Mouse (Mus musculus) adrenal gland, adult 2 months (tissue): Measurements from ENCODE around the gene Actl6a. TPM values are rescaled to one million over a fixed set of nuclear protein-coding genes. Genes with fewer than 3 reads are reported as not detected.

Source experiments
- DNase-seq: peaks from one replicate; pipeline ENCODE4 v3.0.0; 2021
- polyA plus RNA-seq: library from polyadenylated mRNA; depleted of rRNA; stranded (reverse); fragments of >200 nt; gene quantifications from 2 replicates; pipeline ENCODE4 v1.2.3, GENCODE M21; 2012; rRNA removed
- total RNA-seq, 2 experiments: library from RNA; stranded (reverse); gene quantifications; 2 replicates each; pipeline ENCODE4 v1.2.3; 2021

The Actl6a gene
- total and polyA plus RNA-seq, 3 experiments = 12.6 to 46.7 (median 40.5) TPM

GRCm38 (mm10) chr3:32749820-32750579 is 43.9 kb downstream of the Actl6a start:
- DNase-seq = no peak

GRCm38 (mm10) chr3:32754384-32754915 is 48.4 kb downstream of the Actl6a start:
- DNase-seq = no peak

GRCm38 (mm10) chr3:32759212-32759611 is 53.1 kb downstream of the Actl6a start:
- no peak for DNase-seq

GRCm38 (mm10) chr3:32762962-32763361 is 56.9 kb downstream of the Actl6a start:
- DNase-seq = no peak

- DNase-seq = no peak
Measured at GRCm38 (mm10) chr3:32763902-32764301, 57.8 kb downstream of the Actl6a start.

GRCm38 (mm10) chr3:32770781-32771180 is 64.7 kb downstream of the Actl6a start:
- no peak for DNase-seq

Other genes starting within 250 kb of the Actl6a start
- gene Kcnmb3, start 214.1 kb upstream of the Actl6a start, total RNA-seq = 1 to 10 TPM in 1 of 2 experiments, under 1 TPM in 1; 0.17 to 1.2 TPM
- not detected in 2 replicates for gene Kcnmb3, start 214.1 kb upstream of the Actl6a start, polyA plus RNA-seq
- 10 to 100 TPM; 30.7 to 31.9 TPM for gene Zfp639, start 196.0 kb upstream of the Actl6a start, total RNA-seq
- 14.1 and 19.7 TPM in 2 replicates for gene Zfp639, start 196.0 kb upstream of the Actl6a start, polyA plus RNA-seq
- gene Mfn1, start 176.8 kb upstream of the Actl6a start, total RNA-seq = 10 to 100 TPM; 76.0 to 80.1 TPM
- 6.6 and 7.3 TPM in 2 replicates for gene Mfn1, start 176.8 kb upstream of the Actl6a start, polyA plus RNA-seq
- 10 to 100 TPM; 24.9 to 63.2 TPM for gene Gnb4, start 89.7 kb upstream of the Actl6a start, total RNA-seq
- 11.8 and 13.0 TPM in 2 replicates for gene Gnb4, start 89.7 kb upstream of the Actl6a start, polyA plus RNA-seq
- gene Ndufb5, start 30.7 kb downstream of the Actl6a start, total RNA-seq = 100 to 1,000 TPM; 306 to 393 TPM
- 475 and 574 TPM in 2 replicates for gene Ndufb5, start 30.7 kb downstream of the Actl6a start, polyA plus RNA-seq
- 10 to 100 TPM; 36.0 to 40.0 TPM for gene Mrpl47, start 31.3 kb downstream of the Actl6a start, total RNA-seq
- gene Mrpl47, start 31.3 kb downstream of the Actl6a start, polyA plus RNA-seq = 0.58 and 0.59 TPM in 2 replicates
- 1 to 10 TPM; 3.3 to 3.9 TPM for gene Usp13, start 111.2 kb downstream of the Actl6a start, total RNA-seq
- gene Usp13, start 111.2 kb downstream of the Actl6a start, polyA plus RNA-seq = 0.51 and 1.1 TPM in 2 replicates